Mouse (Mus musculus) G1E (cell line): ENCODE data around the gene Cyp27a1. TPM values are rescaled to one million over a fixed set of nuclear protein-coding genes. Genes with fewer than 3 reads are reported as not detected.

Experiments used
- ATAC-seq: 2 replicates; pipeline ENCODE4 v1.8.0; 2016; ENCODE audit warnings: mild to moderate bottlenecking; ENCODE audit not compliant: insufficient number of reproducible peaks, poor library complexity, low FRiP score, severe bottlenecking; ENCODE audit errors: extremely low read depth
- DNase-seq: peaks from one replicate; pipeline ENCODE4 v3.0.0; 2012; ENCODE audit warnings: low spot score
- H3K27me3 ChIP-seq: 2 replicates; pipeline ENCODE4 v1.6.1; 2012; ENCODE audit warnings: mild to moderate bottlenecking, low read length, inconsistent platforms; ENCODE audit not compliant: insufficient read depth
- H3K36me3 ChIP-seq: replicated peaks from 2 replicates; pipeline ENCODE3; 2012; ENCODE audit warnings: mild to moderate bottlenecking, inconsistent platforms
- H3K4me1 ChIP-seq: 2 replicates; pipeline ENCODE4 v1.6.1; 2012; ENCODE audit warnings: low read depth, low read length, inconsistent platforms, mixed read lengths; ENCODE audit not compliant: insufficient read depth
- H3K4me3 ChIP-seq: 2 replicates; pipeline ENCODE4 v1.5.1; 2012; ENCODE audit warnings: low read depth, mild to moderate bottlenecking, inconsistent platforms, low read length, moderate library complexity, mixed read lengths
- H3K9me3 ChIP-seq: replicated peaks from 2 replicates; pipeline ENCODE4 v1.6.1; 2012; ENCODE audit warnings: inconsistent platforms
- CTCF ChIP-seq: IDR thresholded peaks from 2 replicates; pipeline ENCODE4 v1.5.1; 2012; ENCODE audit warnings: low read depth, low read length, inconsistent platforms, mixed read lengths
- GATA1 ChIP-seq: IDR thresholded peaks from 2 replicates; pipeline ENCODE4 v1.6.1; 2012; ENCODE audit warnings: borderline replicate concordance, low read length, inconsistent platforms, mixed read lengths
- GATA2 ChIP-seq: IDR thresholded peaks from 2 replicates; pipeline ENCODE4 v1.6.1; 2012; ENCODE audit warnings: low read depth, low read length, inconsistent platforms, borderline replicate concordance
- POLR2AphosphoS5 ChIP-seq: IDR thresholded peaks from 2 replicates; pipeline ENCODE4 v1.6.1; 2012; ENCODE audit warnings: low read depth, low read length, inconsistent platforms; ENCODE audit not compliant: insufficient replicate concordance
- TAL1 ChIP-seq: conservative IDR thresholded peaks from 2 replicates; pipeline ENCODE4 v1.6.1; 2012; ENCODE audit warnings: low read depth, low read length, inconsistent platforms, mixed read lengths
- polyA plus RNA-seq: library from polyadenylated mRNA; stranded (reverse); fragments of >175 nt; gene quantifications from 2 replicates; pipeline ENCODE4 v1.2.3, GENCODE M21; 2012
- total RNA-seq, 2 experiments: library from RNA; stranded (forward) in 1 of 2; stranded (reverse) in 1 of 2; fragments of 200-1000 nt in 1 of 2; fragments of >200 nt in 1 of 2; fragmentation: Nextera tagmentation in 1 of 2; gene quantifications; 2 replicates each; pipeline ENCODE4 v1.2.3; 2014 to 2017

Cyp27a1 gene
- total RNA-seq (2014; fragmentation: Nextera tagmentation) (not detected in 2 replicates), total RNA-seq (2017) (0.55 TPM in 1 of 2 replicates, not detected in the other), polyA plus RNA-seq (not detected in 2 replicates)

DNA sequence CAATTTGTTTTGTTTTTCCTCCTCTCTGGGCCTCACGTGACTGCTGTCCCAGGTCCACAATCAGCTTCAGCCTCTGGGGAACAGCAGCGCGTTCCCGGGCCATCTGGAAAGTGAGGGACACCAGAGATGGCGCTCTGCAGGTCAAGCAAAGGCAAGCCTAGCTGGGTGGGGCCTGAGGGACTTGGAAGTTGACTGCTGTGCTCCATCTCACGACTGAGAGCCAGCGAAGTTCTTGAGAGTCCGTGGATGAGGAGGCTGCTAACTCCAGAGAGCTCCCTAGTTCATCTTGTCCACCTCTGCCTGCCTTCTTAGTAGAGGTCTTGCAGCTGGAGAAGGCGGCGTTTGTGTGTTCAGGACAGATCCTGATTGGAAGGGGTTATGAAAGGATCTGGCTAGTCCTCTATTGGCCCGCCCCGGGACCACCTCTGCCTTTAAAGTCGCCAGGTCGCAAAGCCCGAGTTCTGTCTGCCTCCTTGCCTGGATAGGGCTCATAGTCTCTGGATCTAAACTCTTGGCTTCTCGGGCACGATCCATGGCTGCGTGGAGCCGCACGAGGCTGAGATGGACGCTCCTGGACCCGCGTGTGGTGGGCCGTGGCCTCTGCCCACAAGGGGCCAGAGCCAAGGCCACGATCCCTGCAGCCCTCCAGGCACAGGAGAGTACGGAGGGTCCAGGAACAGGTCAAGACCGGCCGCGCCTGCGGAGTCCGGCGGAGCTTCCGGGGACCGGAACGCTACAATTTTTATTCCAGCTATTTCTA, at the start of gene Cyp27a1:
Gene Cyp27a1 (plus strand): TSS at position 476 of the 760 bp plus-strand sequence.
- Histone ChIP-seq H3K36me3 (no peaks in the 10 kb centered on the region), H3K9me3 (no peaks in the 10 kb centered on the region), H3K4me3 (no peak within 1 kb of the TSS), H3K4me1 (no peaks in the 10 kb centered on the region; the same call in 1 of the 2 replicates), H3K27me3 (peaks cover 25% of the 10 kb centered on the region)
- no peak for ATAC-seq
- TF ChIP-seq GATA2 (no peak), CTCF (no peak), GATA1 (no peak), TAL1 (no peak), POLR2AphosphoS5 (no peak)
- DNase-seq, result no peak

DNA sequence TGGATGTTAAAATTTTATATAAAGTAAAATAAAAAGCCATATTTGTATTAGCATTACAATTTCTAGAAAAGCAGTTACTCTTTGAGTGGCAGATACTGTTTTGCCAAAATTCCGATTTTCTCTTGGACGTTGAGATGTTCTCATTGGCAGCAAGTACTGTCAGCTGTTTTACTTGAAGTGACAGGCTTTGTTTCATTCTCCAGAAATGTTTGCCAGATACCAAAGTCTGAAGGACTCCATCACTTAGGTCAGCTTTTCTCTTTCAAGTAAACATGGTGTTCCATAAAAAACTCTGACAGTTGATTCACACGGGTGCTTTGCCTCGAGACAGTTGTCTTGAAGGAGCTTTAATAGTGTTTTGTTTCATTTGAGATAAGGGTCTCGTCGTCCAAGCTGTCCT, 48.2 kb upstream of the Cyp27a1 start:
- ATAC-seq, result no peak
- H3K4me3 ChIP-seq, result no peak overlapping the region
- H3K4me1 ChIP-seq, result peaks cover 49% of the 10 kb centered on the region
- no peak for DNase-seq
- no peak for TF ChIP-seq GATA1
- no peak for TF ChIP-seq CTCF
- no peak for TF ChIP-seq TAL1
- TF ChIP-seq GATA2, result no peak
- TF ChIP-seq POLR2AphosphoS5, result no peak
- H3K36me3 ChIP-seq, result peaks cover 49% of the 10 kb centered on the region
- no peaks in the 10 kb centered on the region for H3K27me3 ChIP-seq
- peaks cover 2% of the 10 kb centered on the region; the same call in 1 of the 2 replicates for H3K9me3 ChIP-seq

- no peak for DNase-seq
- no peak for ATAC-seq
- H3K4me3 ChIP-seq, result no peak overlapping the region
- TF ChIP-seq CTCF, result no peak
- H3K9me3 ChIP-seq, result no peaks in the 10 kb centered on the region
- peaks cover 46% of the 10 kb centered on the region for H3K4me1 ChIP-seq
- H3K36me3 ChIP-seq, result peaks cover 73% of the 10 kb centered on the region
- H3K27me3 ChIP-seq, result no peaks in the 10 kb centered on the region
Measured at GRCm38 (mm10) chr1:74668371-74668770, 45.0 kb upstream of the Cyp27a1 start.

DNA sequence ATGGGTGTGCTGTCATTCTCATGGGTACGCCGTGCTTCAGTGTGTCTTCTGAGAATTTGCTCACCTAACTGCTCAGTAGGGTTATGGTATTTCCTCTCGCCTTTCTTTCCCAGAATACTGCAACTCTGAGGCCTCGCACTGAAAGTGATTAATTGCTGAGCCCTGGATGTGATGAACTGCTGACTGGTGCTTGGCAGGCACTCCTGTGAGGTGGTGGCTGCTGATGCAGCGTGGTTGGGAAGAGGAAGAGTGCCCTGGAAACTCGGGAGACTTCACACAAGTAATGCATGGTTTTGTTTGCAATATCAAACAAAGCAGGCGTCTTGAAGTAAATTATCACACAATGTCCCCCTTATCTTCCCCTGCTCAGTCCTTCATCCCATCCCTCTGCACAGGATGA, 40.6 kb upstream of the Cyp27a1 start:
- ATAC-seq, result no peak
- DNase-seq, result no peak
- Histone ChIP-seq H3K36me3 (peaks cover 72% of the 10 kb centered on the region), H3K9me3 (no peaks in the 10 kb centered on the region), H3K27me3 (no peaks in the 10 kb centered on the region), H3K4me1 (peaks cover 14% of the 10 kb centered on the region), H3K4me3 (no peak overlapping the region)
- TF ChIP-seq TAL1, result no peak
- no peak for TF ChIP-seq CTCF
- no peak for TF ChIP-seq GATA1
- TF ChIP-seq GATA2, result no peak
- TF ChIP-seq POLR2AphosphoS5, result no peak

DNA sequence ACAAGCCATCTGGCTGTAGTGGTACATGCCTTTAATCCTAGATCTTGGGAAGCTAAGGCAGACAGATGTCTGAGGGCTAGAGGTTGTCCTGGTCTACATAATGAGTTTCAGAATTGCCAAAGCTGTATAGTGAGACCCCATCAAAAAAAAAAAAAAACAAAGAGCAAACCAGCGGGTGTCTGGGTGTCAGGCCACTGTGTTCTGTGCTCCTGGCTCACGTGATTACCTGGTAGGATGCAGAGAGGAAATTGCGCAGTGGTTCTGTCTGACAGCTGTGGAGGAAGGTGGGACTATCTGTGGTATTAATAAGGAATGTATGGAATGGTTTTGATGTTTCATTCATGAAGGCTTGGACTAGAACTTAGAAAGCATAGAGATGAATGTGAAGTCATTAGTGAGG, 36.5 kb upstream of the Cyp27a1 start:
- TF ChIP-seq CTCF (no peak), GATA2 (no peak), POLR2AphosphoS5 (no peak)
- Histone ChIP-seq H3K4me3 (no peak overlapping the region), H3K9me3 (no peaks in the 10 kb centered on the region), H3K27me3 (no peaks in the 10 kb centered on the region), H3K36me3 (peaks cover 81% of the 10 kb centered on the region), H3K4me1 (peaks cover 10% of the 10 kb centered on the region)
- DNase-seq, result no peak
- no peak for ATAC-seq

GRCm38 (mm10) chr1:74677843-74678242, 35.5 kb upstream of the Cyp27a1 start:
- ATAC-seq (no peak), DNase-seq (no peak)
- Histone ChIP-seq H3K36me3 (peaks cover 80% of the 10 kb centered on the region), H3K27me3 (no peaks in the 10 kb centered on the region), H3K4me3 (no peak overlapping the region), H3K4me1 (peaks cover 3% of the 10 kb centered on the region), H3K9me3 (no peaks in the 10 kb centered on the region)
- no peak for TF ChIP-seq CTCF
- TF ChIP-seq POLR2AphosphoS5, result no peak
- no peak for TF ChIP-seq GATA1
- no peak for TF ChIP-seq TAL1
- TF ChIP-seq GATA2, result no peak
